Mouse (Mus musculus) neutrophil, adult 83 days (primary cell): Measurements from ENCODE around the gene Zfp719. TPM values are rescaled to one million over a fixed set of nuclear protein-coding genes. Genes with fewer than 3 reads are reported as not detected.

Source experiments
- total RNA-seq, 2 experiments: library from RNA; stranded (reverse); gene quantifications; one replicate each; pipeline ENCODE4 v1.2.4; 2023

Zfp719 gene
- total RNA-seq: 10 to 100 TPM; 11.2 to 11.9 TPM

GRCm38 (mm10) chr7:43579440-43580171 lies at the start of gene Zfp719:
Gene Zfp719 (plus strand): TSS chr7:43579610.

GRCm38 (mm10) chr7:43544225-43544977 lies 35.0 kb upstream of the Zfp719 start, which contains the start of gene Cd33:
Gene Cd33 (minus strand): TSS chr7:43544428.

GRCm38 (mm10) chr7:43562006-43562633 lies 17.3 kb upstream of the Zfp719 start, which contains the start of gene Zfp658:
Gene Zfp658 (plus strand): TSS chr7:43562256.

GRCm38 (mm10) chr7:43606896-43607742 lies 27.7 kb downstream of the Zfp719 start, which contains the start of gene Zfp819:
Gene Zfp819 (plus strand): TSS chr7:43607169.

DNA sequence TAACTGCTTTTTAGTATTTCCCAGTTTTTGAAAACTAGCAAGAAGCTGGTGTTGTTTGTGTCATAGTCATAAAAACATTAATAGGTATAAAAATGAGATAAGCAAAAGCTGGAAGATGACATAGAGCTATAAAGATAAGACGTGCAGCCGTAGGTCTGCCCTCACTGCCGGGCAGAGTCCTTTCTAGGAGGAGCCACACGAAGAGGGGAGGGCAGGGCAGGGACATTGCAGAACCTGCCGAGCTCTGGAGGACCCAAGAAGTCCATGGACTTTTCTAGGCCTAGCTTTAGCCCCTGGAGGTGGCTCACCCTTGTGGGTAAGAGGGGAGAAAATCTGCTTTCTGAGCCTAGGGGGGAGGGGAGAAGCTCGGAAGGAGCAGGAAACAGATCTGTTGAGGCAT lies 55.1 kb downstream of the Zfp719 start, which contains the start of gene Ceacam18:
Gene Ceacam18 (plus strand): TSS at position 208 of the 400 bp plus-strand sequence.

Other genes with a start within 250 kb of the Zfp719 start
- 10 to 100 TPM in 1 of 2 experiments, 1 to 10 TPM in 1; 8.4 to 10.2 TPM for gene Siglecf, start 228.3 kb upstream of the Zfp719 start, total RNA-seq
- 10 to 100 TPM; 50.8 to 51.6 TPM for gene Siglecg, start 171.4 kb upstream of the Zfp719 start, total RNA-seq
- not detected for gene Lim2, start 151.9 kb upstream of the Zfp719 start, total RNA-seq
- gene Nkg7, start 142.5 kb upstream of the Zfp719 start, total RNA-seq: 10 to 100 TPM; 30.2 to 33.5 TPM
- under 1 TPM in 1 of 2 experiments, not detected in 1; 0.73 TPM for gene Cldnd2, start 138.8 kb upstream of the Zfp719 start, total RNA-seq
- 10 to 100 TPM; 55.9 to 73.8 TPM for gene Etfb, start 135.5 kb upstream of the Zfp719 start, total RNA-seq
- gene Gm45233, start 135.5 kb upstream of the Zfp719 start, total RNA-seq: not detected
- 10 to 100 TPM; 10.8 to 11.0 TPM for gene Vsig10l, start 116.5 kb upstream of the Zfp719 start, total RNA-seq
- gene Iglon5, start 89.5 kb upstream of the Zfp719 start, total RNA-seq: not detected
- gene 4931406B18Rik, start 73.7 kb upstream of the Zfp719 start, total RNA-seq: not detected
- 100 to 1,000 TPM; 339 to 380 TPM for gene Cd33, start 35.2 kb upstream of the Zfp719 start, total RNA-seq
- 1 to 10 TPM; 2.8 to 3.0 TPM for gene Zfp658, start 17.4 kb upstream of the Zfp719 start, total RNA-seq
- gene Zfp819, start 27.6 kb downstream of the Zfp719 start, total RNA-seq: under 1 TPM; 0.29 to 0.37 TPM
- gene Ceacam18, start 55.1 kb downstream of the Zfp719 start, total RNA-seq: under 1 TPM in 1 of 2 experiments, not detected in 1; 0.22 TPM
- gene Siglece, start 80.6 kb downstream of the Zfp719 start, total RNA-seq: 100 to 1,000 TPM; 147 to 167 TPM
- gene Ctu1, start 92.4 kb downstream of the Zfp719 start, total RNA-seq: 1 to 10 TPM; 3.0 to 3.6 TPM
- not detected for gene Klk14, start 110.8 kb downstream of the Zfp719 start, total RNA-seq
- gene Klk13, start 133.0 kb downstream of the Zfp719 start, total RNA-seq: not detected
- gene Klk12, start 189.3 kb downstream of the Zfp719 start, total RNA-seq: not detected
- not detected for gene Klk11, start 195.0 kb downstream of the Zfp719 start, total RNA-seq
- gene Klk10, start 201.4 kb downstream of the Zfp719 start, total RNA-seq: not detected
- not detected for gene Klk9, start 212.3 kb downstream of the Zfp719 start, total RNA-seq
- 1 to 10 TPM; 1.6 to 2.8 TPM for gene Klk8, start 218.0 kb downstream of the Zfp719 start, total RNA-seq
- gene Klk7, start 231.7 kb downstream of the Zfp719 start, total RNA-seq: not detected
- gene Klk6, start 244.9 kb downstream of the Zfp719 start, total RNA-seq: not detected